Mouse (Mus musculus) heart, embryonic 10.5 days (tissue): ENCODE measurements around the gene Wdr81. TPM values are rescaled to one million over a fixed set of nuclear protein-coding genes. Genes with fewer than 3 reads are reported as not detected.

Experiments
- DNase-seq: peaks from one replicate; pipeline ENCODE4 v3.0.0-alpha.2; 2017; ENCODE audit warnings: low spot score
- H3K27ac ChIP-seq: fragments of 300-500 bp; sonication (generic); 2 replicates; pipeline ENCODE4 v1.5.1; 2016; ENCODE audit warnings: mild to moderate bottlenecking
- H3K27me3 ChIP-seq: fragments of 300-500 bp; sonication (generic); 2 replicates; pipeline ENCODE4 v1.6.1; 2016; ENCODE audit warnings: mild to moderate bottlenecking; ENCODE audit not compliant: poor library complexity, insufficient read depth, severe bottlenecking
- H3K36me3 ChIP-seq: fragments of 300-500 bp; sonication (generic); 2 replicates; pipeline ENCODE4 v1.6.1; 2016; ENCODE audit warnings: mild to moderate bottlenecking, moderate library complexity
- H3K4me1 ChIP-seq: fragments of 300-500 bp; sonication (generic); 2 replicates; pipeline ENCODE4 v1.6.1; 2016; ENCODE audit warnings: mild to moderate bottlenecking
- H3K4me3 ChIP-seq: fragments of 300-500 bp; sonication (generic); 2 replicates; pipeline ENCODE4 v1.5.1; 2016; ENCODE audit warnings: mild to moderate bottlenecking, moderate library complexity
- H3K9me3 ChIP-seq: fragments of 300-500 bp; sonication (generic); 2 replicates; pipeline ENCODE4 v1.6.1; 2016; ENCODE audit warnings: mild to moderate bottlenecking, moderate library complexity
- WGBS: fragments of 180-500 bp; shearing (Covaris S2); methylation state at CpG from one replicate; pipeline ENCODE4 v1.1.7; 2016; 5-methylcytosine and 5-hydroxymethylcytosine counted together
- polyA plus RNA-seq: library from polyadenylated mRNA; unstranded; fragments of >200 nt; fragmentation: Nextera tagmentation; extraction: Ambion mirVana; gene quantifications from 2 replicates; pipeline ENCODE4 v1.2.1, GENCODE M21; 2016

The Wdr81 gene
- polyA plus RNA-seq, 1 experiment from 2014 or later, result 7.6 TPM

DNA sequence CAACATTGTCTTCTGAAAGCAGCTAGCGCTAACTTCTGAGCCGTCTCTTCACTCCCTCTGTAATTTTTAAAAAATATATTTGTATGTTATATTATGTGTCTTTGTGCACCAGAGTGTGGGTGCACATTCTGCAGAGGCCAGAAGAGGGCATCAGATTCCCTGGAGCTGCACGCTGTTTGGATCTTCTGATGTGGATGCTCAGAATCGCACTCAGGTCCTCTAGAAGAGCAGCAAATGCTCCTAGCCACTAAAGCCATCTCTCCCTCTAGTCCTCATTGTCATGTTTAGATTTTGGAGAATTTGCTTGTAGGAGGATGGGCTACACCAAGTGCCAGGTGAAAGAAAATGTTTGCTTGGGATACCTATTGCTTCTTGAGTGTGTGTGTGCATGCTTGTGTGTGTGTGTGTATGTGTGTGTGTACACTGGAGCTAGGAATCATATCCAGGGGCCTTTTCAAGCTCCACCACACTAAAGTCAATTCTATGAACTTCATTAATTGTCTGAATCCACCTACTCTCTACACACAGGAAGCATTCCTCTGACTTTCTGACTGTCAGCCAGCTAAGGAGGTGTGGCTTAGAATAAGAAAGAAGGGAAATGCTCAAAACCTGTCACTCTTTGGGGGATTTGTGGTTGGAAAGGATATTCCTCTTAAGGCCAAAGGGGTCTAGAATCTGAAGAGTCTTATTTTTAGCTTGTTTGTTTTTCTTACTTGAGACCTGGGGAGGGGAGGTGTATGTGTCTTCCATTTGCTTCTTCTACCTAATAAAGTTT, 12.4 kb upstream of the Wdr81 start:
- Histone ChIP-seq H3K27ac (no peak overlapping the region), H3K4me1 (peaks cover 45% of the 10 kb centered on the region), H3K36me3 (peaks cover 31% of the 10 kb centered on the region), H3K27me3 (no peaks in the 10 kb centered on the region), H3K9me3 (no peaks in the 10 kb centered on the region), H3K4me3 (peak overlapping the region; percentile 71)
- no peak for DNase-seq
- 95% methylated on average over 4 of the region's 4 CpGs for WGBS

- no peak for DNase-seq
- H3K27me3 ChIP-seq, result no peaks in the 10 kb centered on the region
- H3K36me3 ChIP-seq, result peaks cover 31% of the 10 kb centered on the region
- peaks cover 54% of the 10 kb centered on the region for H3K4me1 ChIP-seq
- H3K4me3 ChIP-seq, result no peak overlapping the region
- H3K9me3 ChIP-seq, result no peaks in the 10 kb centered on the region
- 91% methylated on average over 6 of the region's 6 CpGs for WGBS
- H3K27ac ChIP-seq, result no peak overlapping the region
Measured at GRCm38 (mm10) chr11:75465051-75465450, 10.5 kb upstream of the Wdr81 start.

- peaks cover 31% of the 10 kb centered on the region for H3K36me3 ChIP-seq
- no peaks in the 10 kb centered on the region for H3K27me3 ChIP-seq
- 91% methylated on average over 6 of the region's 6 CpGs for WGBS
- H3K9me3 ChIP-seq, result no peaks in the 10 kb centered on the region
- H3K4me1 ChIP-seq, result peaks cover 57% of the 10 kb centered on the region
- no peak for DNase-seq
- H3K4me3 ChIP-seq, result no peak overlapping the region
- no peak overlapping the region for H3K27ac ChIP-seq
Measured at GRCm38 (mm10) chr11:75464417-75464816, 9.9 kb upstream of the Wdr81 start.

DNA sequence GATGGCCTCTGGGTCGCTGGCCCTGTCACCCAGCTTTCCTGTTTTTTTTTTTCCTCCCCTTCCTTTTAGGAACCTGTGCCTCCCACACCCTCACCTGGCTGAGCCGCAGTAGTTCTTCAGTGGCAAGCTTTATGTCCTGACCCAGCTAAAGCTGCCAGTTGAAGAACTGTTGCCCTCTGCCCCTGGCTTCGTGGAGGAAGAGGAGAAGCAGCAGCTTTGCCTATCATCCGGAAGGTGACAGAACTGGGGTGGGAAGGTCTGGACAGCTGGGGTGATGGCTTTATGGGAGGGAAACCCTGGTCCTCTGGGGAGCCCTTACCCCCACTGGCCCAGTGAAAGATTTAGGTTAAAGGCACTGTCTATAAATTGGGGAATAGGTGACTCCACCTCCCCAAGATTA, 9.1 kb upstream of the Wdr81 start:
- DNase-seq, result no peak
- Histone ChIP-seq H3K36me3 (peaks cover 31% of the 10 kb centered on the region), H3K27me3 (no peaks in the 10 kb centered on the region), H3K4me3 (peak overlapping the region; percentile 92; the same call in 1 of the 2 replicates), H3K9me3 (no peaks in the 10 kb centered on the region), H3K4me1 (peaks cover 64% of the 10 kb centered on the region), H3K27ac (peak overlapping the region; percentile 91; the same call in 1 of the 2 replicates)
- 74% methylated on average over 4 of the region's 4 CpGs for WGBS

- peak overlapping the region; percentile 91 for H3K27ac ChIP-seq
- H3K9me3 ChIP-seq, result no peaks in the 10 kb centered on the region
- peaks cover 62% of the 10 kb centered on the region for H3K4me1 ChIP-seq
- peaks cover 31% of the 10 kb centered on the region for H3K36me3 ChIP-seq
- under 1% methylated on average over 9 of the region's 9 CpGs for WGBS
- H3K27me3 ChIP-seq, result no peaks in the 10 kb centered on the region
- peak overlapping the region; percentile 92 for H3K4me3 ChIP-seq
- DNase-seq, result peak; percentile 97
Measured at GRCm38 (mm10) chr11:75462865-75463336, 8.4 kb upstream of the Wdr81 start.

DNA sequence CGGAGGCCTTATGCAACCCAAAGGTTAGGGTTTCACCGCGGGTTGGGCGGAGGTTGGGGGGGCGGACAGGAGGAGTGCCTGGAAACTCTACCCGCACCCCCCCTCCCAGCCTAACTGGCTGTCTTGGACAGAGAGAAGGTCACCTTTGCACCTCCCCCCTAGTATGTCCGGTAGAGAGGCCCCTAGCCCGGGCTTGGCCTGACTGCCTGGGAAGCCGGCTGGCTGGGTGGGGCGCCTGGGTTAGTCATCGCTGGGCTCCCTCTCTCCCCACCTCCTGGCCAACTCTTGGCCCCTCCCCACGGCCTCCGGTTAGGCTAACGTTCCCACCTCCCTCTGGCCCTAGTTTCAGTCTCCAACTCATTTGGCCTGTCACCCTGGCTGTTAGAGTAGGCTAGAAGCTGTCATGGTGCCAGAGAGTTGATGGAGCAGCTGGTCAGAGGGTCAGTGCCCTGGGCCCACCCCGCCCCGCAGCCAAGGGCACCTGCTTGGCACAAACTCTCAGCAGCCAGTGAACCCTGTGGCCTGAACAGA, 7.8 kb upstream of the Wdr81 start:
- Histone ChIP-seq H3K9me3 (no peaks in the 10 kb centered on the region), H3K36me3 (peaks cover 31% of the 10 kb centered on the region), H3K4me3 (peak overlapping the region; percentile 92), H3K4me1 (peaks cover 57% of the 10 kb centered on the region), H3K27ac (peak overlapping the region; percentile 91), H3K27me3 (no peaks in the 10 kb centered on the region)
- peak; percentile 88 for DNase-seq
- WGBS, result 4% methylated on average over 15 of the region's 16 CpGs

- 0% methylated on average over 29 of the region's 30 CpGs for WGBS
- peak overlapping the region; percentile 91 for H3K27ac ChIP-seq
- DNase-seq, result peak; percentile 83
Measured at GRCm38 (mm10) chr11:75461743-75462252, 7.3 kb upstream of the Wdr81 start.

DNA sequence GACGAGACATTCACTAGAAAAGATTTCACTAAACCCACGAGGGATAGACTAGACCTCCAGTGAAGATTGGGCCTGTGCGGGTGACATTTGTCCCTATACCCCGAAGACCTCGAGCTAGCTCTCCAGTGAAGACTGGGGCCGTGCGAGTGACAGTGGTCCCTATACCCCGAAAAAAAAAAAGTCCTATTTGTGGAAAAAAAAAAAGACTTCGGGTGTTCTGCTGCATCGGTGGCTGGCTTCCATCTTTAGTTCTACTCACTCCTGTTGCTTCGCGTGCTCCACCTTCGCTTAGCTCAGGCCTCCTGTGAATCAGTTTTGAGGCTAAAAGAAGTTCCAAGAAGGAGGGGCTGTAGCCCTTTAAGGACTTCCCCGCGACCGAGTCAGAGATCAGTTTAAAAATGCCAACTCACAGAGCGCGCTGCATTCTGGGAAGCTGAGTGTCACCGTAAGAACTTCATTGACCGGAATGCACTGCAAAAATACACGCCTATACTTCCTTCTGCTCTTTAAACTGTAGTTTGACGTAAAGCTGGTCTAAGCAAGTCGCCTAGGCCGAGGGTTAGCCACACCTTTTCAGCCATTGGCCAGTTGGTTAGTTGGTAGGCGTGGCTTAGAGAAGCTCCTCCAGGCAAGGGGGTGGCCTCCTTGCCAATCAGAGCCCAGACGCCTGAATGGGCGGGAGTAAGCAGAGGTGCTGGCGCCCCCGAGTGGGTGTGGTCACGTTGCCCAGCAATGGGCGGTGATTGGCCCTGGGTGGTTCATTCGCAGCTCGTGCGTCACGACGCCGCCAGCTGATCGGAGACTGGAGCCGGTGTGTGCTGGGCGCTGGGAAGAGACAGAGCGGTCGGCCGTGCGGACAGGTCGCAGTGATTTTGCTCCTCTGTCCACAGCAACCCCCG, 6.6 kb upstream of the Wdr81 start, which contains the start of gene Tlcd2:
Gene Tlcd2, plus strand, starts transcription at position 872 of the 899 bp plus-strand sequence.
- H3K9me3 ChIP-seq, result no peaks in the 10 kb centered on the region
- under 1% methylated on average over 46 of the region's 46 CpGs for WGBS
- peak within 1 kb of the TSS; percentile 92 for H3K4me3 ChIP-seq
- DNase-seq, result peak; percentile 100
- peak within 1 kb of the TSS; percentile 91 for H3K27ac ChIP-seq
- peaks cover 26% of the 10 kb centered on the region for H3K36me3 ChIP-seq
- no peaks in the 10 kb centered on the region for H3K27me3 ChIP-seq
- H3K4me1 ChIP-seq, result peaks cover 54% of the 10 kb centered on the region

More at GRCm38 (mm10) chr11:75461743-75462252, 7.3 kb upstream of the Wdr81 start:
- Histone ChIP-seq H3K27me3 (no peaks in the 10 kb centered on the region), H3K4me1 (peaks cover 54% of the 10 kb centered on the region), H3K9me3 (no peaks in the 10 kb centered on the region), H3K4me3 (peak overlapping the region; percentile 92), H3K36me3 (peaks cover 30% of the 10 kb centered on the region)

GRCm38 (mm10) chr11:75460103-75460843, 5.8 kb upstream of the Wdr81 start:
- no peaks in the 10 kb centered on the region for H3K9me3 ChIP-seq
- no peaks in the 10 kb centered on the region for H3K27me3 ChIP-seq
- peak overlapping the region; percentile 91 for H3K27ac ChIP-seq
- 2% methylated on average over 19 of the region's 19 CpGs for WGBS
- peaks cover 54% of the 10 kb centered on the region for H3K4me1 ChIP-seq
- peak overlapping the region; percentile 92 for H3K4me3 ChIP-seq
- peak; percentile 97 for DNase-seq
- peaks cover 18% of the 10 kb centered on the region for H3K36me3 ChIP-seq

DNA sequence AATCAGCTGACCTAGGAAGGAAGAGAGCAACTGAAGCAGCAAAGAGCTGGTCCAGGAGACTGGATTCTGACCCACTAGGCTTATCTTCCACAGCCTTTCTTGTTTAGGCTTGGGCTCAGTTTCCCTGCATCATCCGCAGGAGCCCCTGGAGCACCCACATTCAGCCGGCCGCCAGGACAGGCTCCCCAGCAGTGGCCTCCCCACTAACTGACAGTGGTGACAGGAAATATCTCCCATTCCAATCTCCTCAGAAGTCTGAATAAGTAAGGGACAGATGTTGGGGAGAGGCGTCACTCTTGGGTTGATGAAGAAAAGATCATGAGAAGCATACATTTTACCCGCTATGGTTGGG, 5.2 kb upstream of the Wdr81 start:
- Histone ChIP-seq H3K27me3 (no peaks in the 10 kb centered on the region), H3K9me3 (no peaks in the 10 kb centered on the region), H3K36me3 (peaks cover 12% of the 10 kb centered on the region), H3K4me1 (peaks cover 59% of the 10 kb centered on the region), H3K4me3 (peak overlapping the region; percentile 92), H3K27ac (peak overlapping the region; percentile 91)
- 15% methylated on average over 5 of the region's 5 CpGs for WGBS
- DNase-seq, result peak; percentile 73

- H3K36me3 ChIP-seq, result peaks cover 7% of the 10 kb centered on the region
- no peaks in the 10 kb centered on the region for H3K9me3 ChIP-seq
- H3K4me1 ChIP-seq, result peaks cover 61% of the 10 kb centered on the region
- peak overlapping the region; percentile 91 for H3K27ac ChIP-seq
- peak overlapping the region; percentile 92; the same call in 1 of the 2 replicates for H3K4me3 ChIP-seq
- no peaks in the 10 kb centered on the region for H3K27me3 ChIP-seq
- DNase-seq, result no peak
- 74% methylated on average over 5 of the region's 5 CpGs for WGBS
Measured at GRCm38 (mm10) chr11:75459141-75459711, 4.7 kb upstream of the Wdr81 start.

DNA sequence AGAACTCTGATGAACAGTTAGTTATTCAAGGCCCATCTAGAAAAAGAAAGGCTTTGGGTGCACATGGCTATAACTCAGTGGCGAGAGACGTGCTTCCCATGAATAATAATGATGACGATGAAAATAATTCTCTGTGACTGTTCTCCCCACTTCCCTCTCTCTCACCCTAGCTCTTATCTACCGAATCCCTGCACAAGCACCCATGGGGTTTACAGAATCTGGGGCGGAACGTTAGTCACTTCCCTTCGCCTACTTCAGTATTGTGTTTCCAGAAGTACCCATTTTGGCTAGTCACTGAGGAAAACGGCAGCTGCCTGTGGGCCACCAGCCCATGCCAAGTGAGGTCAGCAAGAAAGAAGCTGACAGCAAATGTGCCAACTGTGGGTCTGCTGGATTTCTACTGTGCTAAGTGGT, 4.1 kb upstream of the Wdr81 start:
- no peak overlapping the region for H3K4me3 ChIP-seq
- no peak overlapping the region for H3K27ac ChIP-seq
- H3K4me1 ChIP-seq, result peaks cover 63% of the 10 kb centered on the region
- no peak for DNase-seq
- 72% methylated on average over 8 of the region's 8 CpGs for WGBS
- H3K36me3 ChIP-seq, result peaks cover 2% of the 10 kb centered on the region
- no peaks in the 10 kb centered on the region for H3K9me3 ChIP-seq
- H3K27me3 ChIP-seq, result no peaks in the 10 kb centered on the region
